Mouse (Mus musculus) small intestine, adult 2 months (tissue): ENCODE data around the gene Gsdma2. TPM values are rescaled to one million over a fixed set of nuclear protein-coding genes. Genes with fewer than 3 reads are reported as not detected.
"Not testable (repeated sequence)": the region's sequence is repeated elsewhere in the genome, so short reads cannot be mapped to it uniquely, and the experiment has no call there.

Source experiments
- H3K27ac ChIP-seq: fragments of 200-500 bp; 2 replicates; pipeline ENCODE4 v1.5.1; 2012; ENCODE audit warnings: low read depth, low read length, control low read depth, inconsistent platforms; ENCODE audit not compliant: insufficient read depth
- H3K27me3 ChIP-seq: fragments of 200-500 bp; 2 replicates; pipeline ENCODE4 v1.6.1; 2012; ENCODE audit warnings: mild to moderate bottlenecking, moderate library complexity, low read length, inconsistent platforms; ENCODE audit not compliant: control insufficient read depth, insufficient read depth
- H3K36me3 ChIP-seq: fragments of 200-500 bp; 2 replicates; pipeline ENCODE4 v1.6.1; 2012; ENCODE audit warnings: mild to moderate bottlenecking, low read length, control low read depth, inconsistent platforms; ENCODE audit not compliant: control insufficient read depth, insufficient read depth
- H3K4me1 ChIP-seq: fragments of 200-500 bp; 2 replicates; pipeline ENCODE4 v1.6.1; 2012; ENCODE audit warnings: low read length, inconsistent platforms, mixed read lengths; ENCODE audit not compliant: control insufficient read depth, insufficient read depth, insufficient read length
- H3K4me3 ChIP-seq: fragments of 200-500 bp; 2 replicates; pipeline ENCODE4 v1.5.1; 2012; ENCODE audit warnings: low read depth, mild to moderate bottlenecking, control low read depth, inconsistent platforms, low read length, moderate library complexity
- CTCF ChIP-seq: fragments of 200-500 bp; IDR thresholded peaks from 2 replicates; pipeline ENCODE4 v1.5.1; 2012; ENCODE audit warnings: low read depth, mild to moderate bottlenecking, control low read depth, inconsistent platforms, low read length, moderate library complexity, mixed read lengths; ENCODE audit not compliant: insufficient replicate concordance, insufficient read length; ENCODE audit errors: extremely low read depth
- POLR2A ChIP-seq: fragments of 200-500 bp; IDR thresholded peaks from 2 replicates; pipeline ENCODE4 v1.6.1; 2012; ENCODE audit warnings: low read depth, mild to moderate bottlenecking, control low read depth, inconsistent platforms, low read length, moderate library complexity
- WGBS: fragments of 180-500 bp; shearing (Covaris S2); methylation state at CpG from one replicate; pipeline ENCODE4 v1.1.7; 2018; 5-methylcytosine and 5-hydroxymethylcytosine counted together
- polyA plus RNA-seq: library from polyadenylated mRNA; depleted of rRNA; stranded (reverse); fragments of >200 nt; gene quantifications from 2 replicates; pipeline ENCODE4 v1.2.3, GENCODE M21; 2012

The Gsdma2 gene
- polyA plus RNA-seq, 1 experiment = 0.49 TPM

GRCm38 (mm10) chr11:98668984-98669383 lies 22.4 kb downstream of the Gsdma2 start:
- Histone ChIP-seq H3K36me3 (no peaks in the 10 kb centered on the region), H3K27ac (no peak overlapping the region), H3K4me3 (no peak overlapping the region), H3K4me1 (no peaks in the 10 kb centered on the region), H3K27me3 (no peaks in the 10 kb centered on the region; the same call in 1 of the 2 replicates)
- 10% methylated on average over 2 of the region's 2 CpGs for WGBS
- TF ChIP-seq CTCF = no peak
- no peak for TF ChIP-seq POLR2A

GRCm38 (mm10) chr11:98671284-98671815 lies 24.8 kb downstream of the Gsdma2 start:
- 65% methylated on average over 3 of the region's 3 CpGs for WGBS
- TF ChIP-seq CTCF (no peak), POLR2A (no peak)
- Histone ChIP-seq H3K4me3 (no peak overlapping the region), H3K36me3 (no peaks in the 10 kb centered on the region), H3K27ac (no peak overlapping the region), H3K4me1 (no peaks in the 10 kb centered on the region), H3K27me3 (no peaks in the 10 kb centered on the region; the same call in 1 of the 2 replicates)

DNA sequence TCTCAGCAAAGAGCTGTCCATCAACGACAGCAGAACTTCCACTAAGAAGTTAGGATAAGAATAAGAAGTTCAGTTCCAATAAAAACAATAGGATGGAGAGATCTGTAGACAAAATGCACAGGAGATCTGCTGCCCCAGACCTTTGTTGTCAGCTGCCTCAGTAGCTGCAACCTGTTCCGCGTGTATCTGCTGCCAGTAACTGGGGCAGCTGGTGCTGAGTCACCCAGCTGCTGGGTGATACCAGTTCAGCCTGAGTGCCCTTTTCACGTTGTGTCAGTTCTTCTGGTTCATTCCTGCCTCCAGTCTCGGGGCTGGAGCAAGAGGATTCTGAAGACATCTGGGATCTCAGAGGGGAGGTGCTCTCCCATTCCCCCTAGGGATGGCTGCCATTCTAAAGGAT lies 25.3 kb downstream of the Gsdma2 start:
- Histone ChIP-seq H3K36me3 (no peaks in the 10 kb centered on the region), H3K4me1 (no peaks in the 10 kb centered on the region), H3K27me3 (no peaks in the 10 kb centered on the region; the same call in 1 of the 2 replicates), H3K4me3 (no peak overlapping the region), H3K27ac (no peak overlapping the region)
- no peak for TF ChIP-seq CTCF
- TF ChIP-seq POLR2A = no peak
- WGBS = 22% methylated on average over 5 of the region's 5 CpGs

DNA sequence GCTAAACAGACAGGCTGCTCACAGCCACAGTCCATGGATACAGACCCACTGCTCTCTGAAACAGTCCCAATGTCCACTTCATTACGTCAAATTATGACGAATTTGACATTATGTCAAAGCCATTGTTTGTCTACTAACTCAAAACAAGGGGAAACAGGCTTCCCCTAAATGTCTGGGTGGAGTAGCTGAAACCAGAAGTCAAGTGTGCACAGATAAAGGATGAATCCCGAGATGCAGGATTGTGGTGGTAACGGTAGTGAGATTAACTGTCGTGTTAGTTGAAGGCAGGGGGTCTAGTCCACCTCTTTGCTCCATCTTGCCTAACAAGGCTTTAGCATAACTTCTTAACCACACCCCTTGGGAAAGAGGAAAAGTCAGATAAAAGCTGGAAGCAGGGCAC lies 25.9 kb downstream of the Gsdma2 start:
- Histone ChIP-seq H3K4me1 (no peaks in the 10 kb centered on the region), H3K27me3 (no peaks in the 10 kb centered on the region), H3K36me3 (no peaks in the 10 kb centered on the region), H3K27ac (no peak overlapping the region), H3K4me3 (no peak overlapping the region)
- no peak for TF ChIP-seq CTCF
- TF ChIP-seq POLR2A = no peak
- 74% methylated on average over 5 of the region's 5 CpGs for WGBS

DNA sequence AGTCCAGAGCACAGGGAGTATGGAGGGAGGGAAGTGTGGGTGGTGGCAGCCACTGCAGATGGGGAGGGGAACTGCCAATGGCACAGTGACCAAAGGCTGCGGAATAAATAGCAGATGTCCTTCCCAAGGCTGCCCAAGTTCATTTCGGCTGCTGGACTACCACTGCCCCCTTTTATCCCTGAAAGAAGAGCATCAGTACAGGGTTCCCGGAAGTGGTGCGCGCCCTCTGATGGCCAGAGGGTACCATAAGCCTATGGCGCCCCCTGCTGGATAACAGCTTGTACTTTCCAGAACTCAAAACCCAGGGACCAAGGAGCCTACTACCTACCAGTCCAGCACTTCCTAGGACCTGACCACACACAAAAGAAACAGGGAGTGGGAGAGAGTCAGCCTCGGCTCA lies 26.6 kb downstream of the Gsdma2 start:
- not testable (repeated sequence) for H3K4me3 ChIP-seq, H3K36me3 ChIP-seq, H3K27me3 ChIP-seq, H3K27ac ChIP-seq, H3K4me1 ChIP-seq
- WGBS = under 1% methylated on average over 7 of the region's 7 CpGs
- TF ChIP-seq CTCF = peak; percentile 34; the same call in 1 of the 2 replicates

- 30% methylated on average over 7 of the region's 7 CpGs for WGBS
- Histone ChIP-seq H3K4me3 (no peak overlapping the region), H3K36me3 (no peaks in the 10 kb centered on the region), H3K4me1 (no peaks in the 10 kb centered on the region), H3K27ac (no peak overlapping the region), H3K27me3 (no peaks in the 10 kb centered on the region)
- no peak for TF ChIP-seq CTCF
- no peak for TF ChIP-seq POLR2A
These were observed 29.3 kb downstream of the Gsdma2 start for GRCm38 (mm10) chr11:98675829-98676363.

DNA sequence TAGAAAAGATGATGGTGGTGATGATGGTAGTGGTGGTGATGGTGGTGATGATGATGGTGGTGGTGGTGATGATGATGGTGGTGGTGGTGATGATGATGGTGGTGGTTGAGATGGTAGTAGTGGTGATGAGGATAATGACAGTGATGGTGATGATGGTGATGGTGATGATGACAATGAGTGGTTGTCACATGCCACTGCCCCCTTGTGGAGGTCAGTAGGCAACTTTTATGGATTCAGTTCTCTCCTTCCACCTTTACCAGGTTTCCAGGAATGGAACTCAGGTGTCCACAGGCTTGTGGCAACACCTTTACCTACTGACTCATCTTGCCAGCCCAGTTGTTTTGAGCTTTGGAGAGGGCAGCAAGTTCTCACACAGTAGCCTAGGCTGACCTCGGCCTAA lies 33.5 kb downstream of the Gsdma2 start:
- Histone ChIP-seq H3K27me3 (no peaks in the 10 kb centered on the region), H3K36me3 (no peaks in the 10 kb centered on the region), H3K27ac (no peak overlapping the region), H3K4me3 (no peak overlapping the region), H3K4me1 (no peaks in the 10 kb centered on the region)
- TF ChIP-seq CTCF (no peak), POLR2A (no peak)
- 92% methylated on average over 1 of the region's 1 CpGs for WGBS

GRCm38 (mm10) chr11:98680595-98680994 lies 34.0 kb downstream of the Gsdma2 start:
- not testable (repeated sequence) for H3K4me3 ChIP-seq, H3K36me3 ChIP-seq, H3K27me3 ChIP-seq, H3K4me1 ChIP-seq, H3K27ac ChIP-seq
- WGBS = 89% methylated on average over 4 of the region's 4 CpGs
